Mouse (Mus musculus): Measurements from ENCODE around the gene Sart3.

GRCm38 (mm10) chr5:113772450-113772895 is at the start of gene Sart3, which contains the start of gene Iscu:
- peak; percentile 70 for TF ChIP-seq CTCF (IDR thresholded peaks at IDR 0.05; ENCODE audit: borderline replicate concordance, control insufficient read depth, extremely low read depth, insufficient read depth, low read length, poor library complexity)
- TF ChIP-seq POLR2A (IDR thresholded peaks at IDR 0.05; ENCODE audit: control insufficient read depth, extremely low read depth, insufficient read depth, low read length, poor library complexity) = peak; percentile 73; the same call in 1 of the 2 replicates
